Mouse (Mus musculus): ENCODE measurements around the gene 4933427I04Rik.

The 4933427I04Rik gene

DNA sequence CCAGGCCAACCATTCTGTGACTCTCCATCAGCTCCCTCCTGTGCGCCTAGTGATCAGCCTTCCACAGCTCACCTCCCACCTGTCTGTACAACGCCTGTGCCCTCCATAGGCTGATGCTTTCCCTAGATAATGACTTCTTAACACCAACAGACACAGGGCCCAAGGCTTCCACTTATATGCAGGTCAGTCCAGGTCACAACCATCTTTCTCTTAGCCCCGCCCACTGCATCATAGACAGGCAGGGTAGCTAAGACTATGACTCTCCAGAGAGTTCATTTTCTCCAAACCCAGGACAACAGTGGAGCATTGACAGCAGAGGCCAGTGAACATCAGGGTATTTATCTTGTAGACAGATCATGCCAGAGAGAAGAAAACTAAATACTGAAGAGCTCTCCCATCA lies at the start of gene 4933427I04Rik:
4933427I04Rik (plus strand) TSS at position 301 of the 400 bp plus-strand sequence.
- no peak for DNase-seq

DNA sequence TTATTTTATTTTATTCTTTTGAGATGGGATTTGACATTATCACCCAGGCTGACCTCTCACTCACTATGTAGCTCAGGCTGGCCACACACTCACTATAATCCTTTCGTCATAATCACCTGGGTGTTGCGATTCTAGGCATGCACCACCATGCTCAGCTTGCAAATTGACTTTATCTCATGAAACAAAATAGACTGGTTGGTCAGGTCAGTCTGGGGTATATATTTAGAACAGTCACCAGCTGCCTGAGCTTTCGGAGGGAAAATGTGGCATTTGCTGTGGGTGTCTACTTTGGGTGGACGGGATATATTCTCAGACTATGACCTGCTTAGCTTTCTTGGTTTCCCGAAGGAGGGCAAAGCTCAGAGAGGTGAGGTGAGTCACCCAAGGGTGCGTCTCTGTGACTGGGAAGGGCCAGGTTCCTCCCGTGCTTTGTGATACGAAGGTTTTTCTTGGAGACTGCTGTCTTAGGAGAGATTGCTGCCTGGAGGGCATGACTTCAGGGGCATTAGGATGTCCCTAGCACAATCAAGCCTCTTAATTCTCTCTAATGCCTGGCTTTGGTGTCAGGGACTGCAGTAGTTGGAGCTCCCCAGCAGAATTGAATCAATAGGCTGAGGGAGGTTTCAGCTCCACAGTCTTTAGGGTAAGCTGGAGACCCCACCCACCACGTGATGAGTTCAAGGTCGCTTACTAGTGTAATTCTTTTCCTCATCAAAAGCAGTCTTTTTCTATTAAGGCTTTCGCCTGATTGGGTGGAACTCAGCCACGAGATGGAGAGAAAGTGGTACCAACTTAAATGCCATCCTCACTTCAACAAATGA lies 48.8 kb upstream of the 4933427I04Rik start:
- DNase-seq: no peak

DNA sequence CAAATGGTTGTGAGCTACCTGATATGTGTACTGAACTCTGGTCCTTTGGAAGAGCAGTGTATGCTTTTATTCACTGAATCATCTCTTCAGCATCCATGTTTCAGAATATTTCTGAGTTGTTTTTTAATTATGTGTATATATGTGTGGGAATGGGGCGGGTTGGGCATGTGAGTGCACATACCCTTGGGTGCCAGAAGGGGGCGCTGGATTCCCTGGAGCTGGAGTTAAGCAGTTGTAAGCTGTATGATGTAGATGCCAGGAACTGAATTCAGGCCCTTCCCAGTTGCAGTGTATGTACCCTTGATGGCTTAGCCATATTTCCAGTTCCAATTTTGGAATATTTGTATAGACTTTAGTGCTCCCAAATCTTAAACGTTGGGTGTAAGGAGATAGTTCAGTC lies 47.0 kb upstream of the 4933427I04Rik start:
- no peak for DNase-seq

- DNase-seq: no peak
Observed at GRCm38 (mm10) chr4:123814030-123814501, 45.4 kb upstream of the 4933427I04Rik start.

GRCm38 (mm10) chr4:123819093-123819610 lies 40.3 kb upstream of the 4933427I04Rik start:
- peak; percentile 18 for DNase-seq

DNA sequence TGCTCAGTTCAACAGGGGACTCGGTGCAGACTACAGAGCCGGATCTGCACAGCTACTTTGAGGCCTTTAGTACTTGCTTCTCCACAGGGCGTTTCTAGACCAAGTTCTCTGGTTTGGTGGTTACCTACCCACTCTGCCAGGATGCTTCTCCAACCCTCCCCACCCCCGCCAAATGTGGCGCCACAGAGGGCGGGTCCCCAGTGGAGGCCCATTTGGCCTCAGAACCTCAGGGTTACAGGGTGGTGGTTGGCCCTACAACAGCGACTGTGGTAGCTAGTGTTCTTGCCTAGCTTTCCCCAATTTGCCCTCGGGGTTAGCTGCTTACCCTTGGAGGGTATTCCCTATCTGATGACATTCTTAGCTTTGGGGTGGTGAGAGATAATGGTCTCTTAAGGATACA lies 17.4 kb upstream of the 4933427I04Rik start:
- DNase-seq: no peak

DNA sequence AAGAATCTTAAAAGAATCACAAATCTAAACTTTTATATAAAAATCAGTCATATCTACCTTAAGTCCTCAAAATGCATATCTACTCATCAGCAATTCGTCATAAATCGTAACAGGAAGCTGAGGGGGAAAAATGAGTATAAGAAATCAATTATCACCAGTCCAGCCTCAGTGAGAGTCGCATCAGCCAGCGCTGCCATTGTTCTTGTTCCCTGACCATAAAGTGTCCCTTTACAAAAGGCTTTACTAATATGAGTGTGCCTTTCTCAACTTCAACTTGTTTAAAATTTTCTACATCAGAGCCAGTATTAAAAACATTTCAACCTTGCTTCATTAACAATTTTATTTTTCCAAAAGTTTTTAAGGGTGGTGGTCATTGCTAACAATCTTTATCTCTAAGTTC lies 2.6 kb upstream of the 4933427I04Rik start:
- DNase-seq: no peak

DNA sequence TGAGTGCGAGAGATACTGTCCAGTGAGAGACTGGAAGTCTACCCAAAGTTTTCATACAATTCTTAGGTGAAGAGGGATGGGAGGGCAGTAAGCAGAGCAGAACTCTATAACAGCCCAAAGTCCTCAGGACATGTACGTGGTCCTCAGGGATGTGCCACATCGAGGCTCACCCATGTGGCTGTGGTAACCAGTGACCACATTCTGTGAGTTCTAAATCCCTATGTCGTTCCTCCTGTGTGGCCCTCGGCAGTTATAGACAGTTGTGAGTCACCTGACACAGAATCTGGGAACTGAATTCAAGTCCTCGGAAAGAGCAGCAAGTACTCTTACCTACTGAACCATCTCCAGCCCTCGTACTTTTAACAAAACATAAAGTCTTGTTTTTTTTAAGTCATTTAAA lies 1.4 kb upstream of the 4933427I04Rik start:
- no peak for DNase-seq

GRCm38 (mm10) chr4:123859803-123860202 lies 324 bp downstream of the 4933427I04Rik start:
- DNase-seq: no peak

GRCm38 (mm10) chr4:123860621-123861020 lies 1.1 kb downstream of the 4933427I04Rik start:
- DNase-seq: no peak

GRCm38 (mm10) chr4:123893726-123894125 lies 34.2 kb downstream of the 4933427I04Rik start:
- peak; percentile 85 for DNase-seq

DNA sequence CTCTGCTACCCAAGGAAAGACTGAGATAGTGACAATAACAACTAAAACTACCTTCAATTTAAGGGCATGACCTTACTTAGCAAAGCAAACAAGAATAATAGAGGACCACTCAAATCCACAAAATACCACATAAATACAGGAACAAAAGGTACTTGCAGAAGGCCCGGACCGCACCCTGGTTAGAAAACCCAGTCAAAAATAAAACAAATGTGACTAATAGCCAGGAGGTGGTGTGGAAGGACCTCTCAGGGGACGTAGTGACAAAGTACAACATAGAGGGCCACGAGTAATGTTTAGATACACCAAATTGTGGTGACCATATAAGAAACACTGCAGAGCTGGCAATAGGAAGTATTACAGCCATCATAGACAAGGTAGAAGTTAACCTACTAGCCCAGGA lies 34.8 kb downstream of the 4933427I04Rik start:
- peak; percentile 42 for DNase-seq

DNA sequence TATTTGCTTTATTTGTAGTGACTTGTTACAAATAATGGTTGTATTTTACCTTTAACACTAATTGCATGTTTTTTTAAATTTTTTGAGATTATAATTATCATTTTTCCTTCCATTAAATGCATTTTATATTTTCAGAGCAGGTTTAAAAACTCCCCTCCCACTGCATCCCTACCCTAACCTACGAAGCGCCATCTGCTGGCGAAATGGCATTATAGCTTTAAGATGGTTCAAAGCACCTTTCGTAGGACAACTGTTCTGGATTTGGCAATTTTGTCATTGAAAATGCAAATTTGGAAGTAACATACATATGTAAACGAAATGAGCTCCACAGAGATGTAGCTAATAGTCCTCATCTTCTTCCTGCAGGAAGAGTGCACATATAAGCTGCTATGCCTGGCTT lies 39.2 kb downstream of the 4933427I04Rik start:
- peak; percentile 56 for DNase-seq

DNA sequence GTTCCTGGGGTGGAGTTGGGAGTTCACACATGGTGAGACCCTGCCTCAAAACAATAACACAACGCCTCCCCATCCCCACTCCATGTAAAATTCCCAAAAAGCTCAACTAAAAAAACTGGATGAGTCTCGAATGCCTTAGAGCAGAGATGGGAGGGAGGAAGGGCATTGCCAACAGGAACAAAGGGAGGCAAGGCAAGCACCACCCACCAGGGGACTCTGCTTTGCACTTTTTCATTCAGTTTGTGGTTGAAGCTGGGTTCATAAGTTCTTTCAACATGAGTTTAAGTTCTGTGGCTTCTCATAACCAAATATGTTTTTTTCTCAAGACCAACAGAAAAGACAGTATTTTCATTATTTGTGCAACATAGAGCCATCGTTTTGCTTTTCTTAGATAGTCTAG lies 44.0 kb downstream of the 4933427I04Rik start:
- DNase-seq: no peak

GRCm38 (mm10) chr4:123904333-123905125 lies 45.0 kb downstream of the 4933427I04Rik start, which contains the start of gene Mycbp:
Gene Mycbp, plus strand, starts transcription at chr4:123904832.
- DNase-seq: peak; percentile 99

GRCm38 (mm10) chr4:123905126-123905668 lies 45.7 kb downstream of the 4933427I04Rik start:
- no peak for DNase-seq

DNA sequence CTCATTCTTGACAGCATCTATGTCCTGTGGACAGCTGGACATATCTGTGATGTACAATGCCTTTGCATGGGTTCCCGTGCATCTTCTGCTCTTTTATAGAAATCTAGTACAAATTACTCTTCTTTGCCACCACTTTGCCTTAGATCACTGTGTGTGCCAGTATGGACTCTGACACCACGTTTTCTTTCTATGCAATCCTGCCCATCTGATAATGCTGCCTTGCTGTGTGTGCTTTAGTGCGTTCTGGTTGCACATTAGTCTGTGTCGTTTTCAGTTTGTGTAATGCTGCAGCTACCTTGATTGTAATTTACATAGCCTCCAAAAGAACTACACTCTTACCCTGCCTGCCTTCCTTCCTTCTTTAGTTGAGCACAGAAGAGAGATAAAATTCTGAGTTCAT lies 52.0 kb downstream of the 4933427I04Rik start:
- DNase-seq: no peak

GRCm38 (mm10) chr4:123912431-123912830 lies 53.0 kb downstream of the 4933427I04Rik start:
- DNase-seq: peak; percentile 28

Data from lung, postnatal 36 days (tissue).